Mouse (Mus musculus) stomach, postnatal 0 days (tissue): ENCODE data around the gene Dscam. TPM values are rescaled to one million over a fixed set of nuclear protein-coding genes. Genes with fewer than 3 reads are reported as not detected.

Source experiments
- ATAC-seq: fragments of 200-750 bp; cut with Nextera tagmentation; 2 replicates; pipeline ENCODE4 v1.8.0; 2017; ENCODE audit not compliant: low FRiP score, low TSS enrichment
- DNase-seq: peaks from one replicate; pipeline ENCODE4 v3.0.0-alpha.2; 2016; ENCODE audit warnings: low spot score
- H3K27ac ChIP-seq: fragments of 300-500 bp; sonication (generic); replicated peaks from 2 replicates; pipeline ENCODE4 v1.5.1; 2014; ENCODE audit warnings: mild to moderate bottlenecking, control low read depth
- H3K27me3 ChIP-seq: fragments of 300-500 bp; sonication (generic); 2 replicates; pipeline ENCODE4 v1.6.1; 2014; ENCODE audit warnings: low read length; ENCODE audit not compliant: control insufficient read depth, insufficient read depth
- H3K36me3 ChIP-seq: fragments of 300-500 bp; sonication (generic); 2 replicates; pipeline ENCODE4 v1.6.1; 2014; ENCODE audit warnings: low read length, mixed read lengths; ENCODE audit not compliant: control insufficient read depth, insufficient read depth
- H3K4me1 ChIP-seq: fragments of 300-500 bp; sonication (generic); replicated peaks from 2 replicates; pipeline ENCODE4 v1.6.1; 2014; ENCODE audit warnings: antibody characterized with exemption; ENCODE audit not compliant: control insufficient read depth, insufficient read depth
- H3K4me2 ChIP-seq: fragments of 300-500 bp; sonication (generic); replicated peaks from 2 replicates; pipeline ENCODE4 v1.6.1; 2014; ENCODE audit warnings: low read depth, mild to moderate bottlenecking, control low read depth, moderate library complexity
- H3K4me3 ChIP-seq: fragments of 300-500 bp; sonication (generic); 2 replicates; pipeline ENCODE4 v1.5.1; 2014; ENCODE audit warnings: low read depth, low read length, control low read depth
- H3K9ac ChIP-seq: fragments of 300-500 bp; sonication (generic); 2 replicates; pipeline ENCODE4 v1.6.1; 2014; ENCODE audit warnings: mild to moderate bottlenecking, low read length, control low read depth, mixed read lengths
- H3K9me3 ChIP-seq: fragments of 300-500 bp; sonication (generic); 2 replicates; pipeline ENCODE4 v1.6.1; 2016; ENCODE audit warnings: low read length; ENCODE audit not compliant: control insufficient read depth
- CTCF ChIP-seq: IDR thresholded peaks from 2 replicates; pipeline ENCODE4 v1.5.1; 2016; ENCODE audit warnings: antibody characterized with exemption, low read depth, mild to moderate bottlenecking, moderate library complexity
- EP300 ChIP-seq: optimal IDR thresholded peaks from 2 replicates; pipeline ENCODE3; 2016; ENCODE audit warnings: antibody characterized with exemption
- WGBS: fragments of 180-500 bp; shearing (Covaris S2); extraction: QIAGEN DNeasy Blood & Tissue Kit; methylation state at CpG from one replicate; pipeline ENCODE4 v1.1.7; 2014; 5-methylcytosine and 5-hydroxymethylcytosine counted together
- polyA plus RNA-seq: library from polyadenylated mRNA; unstranded; fragments of >200 nt; fragmentation: Nextera tagmentation; extraction: Ambion mirVana; gene quantifications from 2 replicates; pipeline ENCODE4 v1.2.1, GENCODE M21; 2015

The Dscam gene
- polyA plus RNA-seq, 1 experiment from 2014 or later = 0.13 TPM

GRCm38 (mm10) chr16:96555412-96555811 is 615.1 kb downstream of the Dscam start:
- H3K27ac ChIP-seq = no peak overlapping the region
- H3K9ac ChIP-seq = no peak overlapping the region
- ATAC-seq = no peak
- H3K9me3 ChIP-seq = no peaks in the 10 kb centered on the region
- no peaks in the 10 kb centered on the region for H3K36me3 ChIP-seq
- no peak for TF ChIP-seq CTCF
- TF ChIP-seq EP300 = no peak
- H3K4me3 ChIP-seq = no peak overlapping the region
- DNase-seq = no peak
- no peaks in the 10 kb centered on the region for H3K27me3 ChIP-seq
- H3K4me2 ChIP-seq = no peak overlapping the region
- WGBS = 73% methylated on average over 4 of the region's 4 CpGs
- no peaks in the 10 kb centered on the region for H3K4me1 ChIP-seq

GRCm38 (mm10) chr16:96552680-96553079 is 617.9 kb downstream of the Dscam start:
- TF ChIP-seq CTCF (no peak), EP300 (no peak)
- Histone ChIP-seq H3K4me1 (no peaks in the 10 kb centered on the region), H3K4me3 (no peak overlapping the region), H3K9ac (no peak overlapping the region), H3K9me3 (no peaks in the 10 kb centered on the region), H3K27me3 (no peaks in the 10 kb centered on the region), H3K27ac (no peak overlapping the region), H3K36me3 (no peaks in the 10 kb centered on the region), H3K4me2 (no peak overlapping the region)
- ATAC-seq (no peak), DNase-seq (no peak)
- 71% methylated on average over 2 of the region's 2 CpGs for WGBS

GRCm38 (mm10) chr16:96541056-96541455 is 629.5 kb downstream of the Dscam start:
- no peak overlapping the region for H3K9ac ChIP-seq
- H3K4me3 ChIP-seq = no peak overlapping the region
- TF ChIP-seq CTCF = no peak
- no peak for TF ChIP-seq EP300
- H3K27ac ChIP-seq = no peak overlapping the region
- no peaks in the 10 kb centered on the region for H3K36me3 ChIP-seq
- H3K27me3 ChIP-seq = no peaks in the 10 kb centered on the region
- 83% methylated on average over 2 of the region's 2 CpGs for WGBS
- no peaks in the 10 kb centered on the region for H3K4me1 ChIP-seq
- no peaks in the 10 kb centered on the region for H3K9me3 ChIP-seq
- DNase-seq (no peak), ATAC-seq (no peak)
- H3K4me2 ChIP-seq = no peak overlapping the region

Other genes starting within 250 kb of the Dscam start
- gene Bace2, start 186.0 kb upstream of the Dscam start, polyA plus RNA-seq = 205 and 216 TPM in 2 replicates